Mouse (Mus musculus) forebrain, embryonic 13.5 days (tissue): ENCODE data around the gene Akap12. TPM values are rescaled to one million over a fixed set of nuclear protein-coding genes. Genes with fewer than 3 reads are reported as not detected.

Source experiments
- ATAC-seq: fragments of 200-750 bp; cut with Nextera tagmentation; 2 replicates; pipeline ENCODE4 v1.8.0; 2017
- H3K27ac ChIP-seq: fragments of 300-500 bp; sonication (generic); 2 replicates; pipeline ENCODE4 v1.5.1; 2015; ENCODE audit warnings: inconsistent platforms, mild to moderate bottlenecking, moderate library complexity
- H3K27me3 ChIP-seq: fragments of 300-500 bp; sonication (generic); 2 replicates; pipeline ENCODE4 v1.6.1; 2015; ENCODE audit warnings: mild to moderate bottlenecking, inconsistent platforms
- H3K36me3 ChIP-seq: fragments of 300-500 bp; sonication (generic); 2 replicates; pipeline ENCODE4 v1.6.1; 2015; ENCODE audit warnings: mild to moderate bottlenecking, inconsistent platforms; ENCODE audit not compliant: poor library complexity, severe bottlenecking
- H3K4me1 ChIP-seq: fragments of 300-500 bp; sonication (generic); 2 replicates; pipeline ENCODE4 v1.6.1; 2015; ENCODE audit warnings: inconsistent platforms
- H3K4me2 ChIP-seq: fragments of 300-500 bp; sonication (generic); 2 replicates; pipeline ENCODE4 v1.6.1; 2015; ENCODE audit warnings: inconsistent platforms, mild to moderate bottlenecking, moderate library complexity
- H3K4me3 ChIP-seq: fragments of 300-500 bp; sonication (generic); 2 replicates; pipeline ENCODE4 v1.5.1; 2015; ENCODE audit warnings: mild to moderate bottlenecking, inconsistent platforms
- H3K9ac ChIP-seq: fragments of 300-500 bp; sonication (generic); 2 replicates; pipeline ENCODE4 v1.6.1; 2015; ENCODE audit warnings: mild to moderate bottlenecking, inconsistent platforms
- H3K9me3 ChIP-seq: fragments of 300-500 bp; sonication (generic); replicated peaks from 2 replicates; pipeline ENCODE4 v1.6.1; 2016; ENCODE audit warnings: inconsistent platforms
- WGBS: fragments of 180-500 bp; shearing (Covaris S2); methylation state at CpG from one replicate; pipeline ENCODE4 v1.1.7; 2015; 5-methylcytosine and 5-hydroxymethylcytosine counted together
- polyA plus RNA-seq: library from polyadenylated mRNA; unstranded; fragments of >200 nt; fragmentation: Nextera tagmentation; extraction: Ambion mirVana; gene quantifications from 2 replicates; pipeline ENCODE4 v1.2.1, GENCODE M21; 2015

The Akap12 gene
- polyA plus RNA-seq, 1 experiment from 2014 or later: 16.3 TPM

DNA sequence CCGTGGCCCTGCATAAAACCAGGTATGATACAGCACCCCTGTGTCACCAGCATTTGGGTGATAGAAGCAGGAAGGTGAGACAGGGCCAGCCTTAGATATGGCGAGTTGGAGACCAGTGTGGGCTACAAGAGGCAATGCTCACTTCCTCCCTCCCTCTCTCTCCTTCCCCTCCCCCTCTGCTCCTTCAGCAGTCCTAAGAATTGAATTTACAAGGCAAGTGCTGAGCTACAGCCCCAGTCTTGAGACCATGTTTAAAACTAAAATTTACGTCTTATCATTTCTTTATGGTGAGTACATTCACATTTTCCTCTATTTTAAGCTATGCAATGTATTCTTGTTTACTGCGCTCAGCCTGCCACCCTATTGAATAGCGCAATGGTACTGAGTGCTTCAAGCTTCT, 5.3 kb upstream of the Akap12 start:
- Histone ChIP-seq H3K4me3 (no peak overlapping the region), H3K27ac (no peak overlapping the region), H3K4me2 (no peak overlapping the region), H3K4me1 (peaks cover 8% of the 10 kb centered on the region), H3K27me3 (no peaks in the 10 kb centered on the region), H3K9me3 (no peaks in the 10 kb centered on the region), H3K9ac (no peak overlapping the region), H3K36me3 (no peaks in the 10 kb centered on the region)
- 76% methylated on average over 5 of the region's 5 CpGs for WGBS
- no peak for ATAC-seq

DNA sequence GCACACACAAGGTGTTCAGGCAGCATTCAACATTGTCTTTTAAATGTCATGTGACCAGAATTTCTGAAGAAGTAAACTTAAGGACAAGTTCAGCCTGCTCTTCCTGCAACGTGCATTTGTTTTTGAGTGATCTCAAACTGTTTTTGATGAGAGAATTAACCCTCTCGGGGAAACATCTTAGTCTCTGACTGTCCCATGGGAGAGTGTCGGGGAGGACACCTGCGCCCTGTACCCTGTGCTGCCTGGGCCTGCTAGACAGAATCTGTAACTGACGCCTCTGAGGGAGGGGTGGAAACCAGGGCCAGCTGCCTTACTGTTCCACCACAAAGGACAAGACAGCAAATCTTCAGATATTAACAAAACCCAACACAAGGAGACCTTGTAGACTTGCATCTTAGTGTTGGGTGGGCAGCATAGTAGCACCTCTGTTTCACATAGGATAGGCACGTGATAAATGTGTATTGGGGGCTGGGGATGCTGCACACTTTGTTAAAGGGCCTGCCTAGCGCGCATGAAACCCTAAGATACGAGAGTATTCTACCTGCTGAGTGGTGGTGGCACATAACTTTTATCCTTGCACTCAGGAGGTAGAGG, 4.7 kb upstream of the Akap12 start:
- no peak overlapping the region for H3K27ac ChIP-seq
- no peak for ATAC-seq
- no peak overlapping the region for H3K9ac ChIP-seq
- H3K4me1 ChIP-seq: peaks cover 9% of the 10 kb centered on the region
- 77% methylated on average over 9 of the region's 9 CpGs for WGBS
- no peak overlapping the region for H3K4me3 ChIP-seq
- H3K9me3 ChIP-seq: no peaks in the 10 kb centered on the region
- no peak overlapping the region for H3K4me2 ChIP-seq
- no peaks in the 10 kb centered on the region for H3K27me3 ChIP-seq
- H3K36me3 ChIP-seq: no peaks in the 10 kb centered on the region

DNA sequence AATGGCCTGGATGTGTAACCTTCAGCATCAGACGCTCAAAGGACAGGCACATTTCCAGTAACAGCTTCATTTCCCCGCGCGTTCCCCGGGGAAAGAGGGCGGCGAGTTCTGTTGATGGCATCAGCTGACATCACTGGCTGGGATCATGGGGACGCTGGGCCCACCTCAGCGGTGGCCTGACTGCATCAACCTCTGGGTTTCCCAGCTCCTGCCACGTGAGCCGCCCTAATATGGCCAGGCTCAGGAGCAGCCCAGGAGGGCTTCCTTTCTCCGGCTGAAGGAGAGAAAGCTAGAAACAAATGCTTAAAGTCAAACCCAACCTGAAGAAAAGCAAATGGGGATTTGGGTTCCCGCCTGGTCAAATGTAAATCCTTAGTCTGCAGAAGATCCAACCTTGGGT, 539 bp upstream of the Akap12 start:
- ATAC-seq: peak; percentile 68
- no peaks in the 10 kb centered on the region for H3K9me3 ChIP-seq
- no peaks in the 10 kb centered on the region for H3K36me3 ChIP-seq
- H3K27me3 ChIP-seq: no peaks in the 10 kb centered on the region
- peak overlapping the region; percentile 81 for H3K9ac ChIP-seq
- peak overlapping the region; percentile 68 for H3K4me3 ChIP-seq
- H3K27ac ChIP-seq: no peak overlapping the region
- H3K4me1 ChIP-seq: peaks cover 20% of the 10 kb centered on the region
- 2% methylated on average over 13 of the region's 13 CpGs for WGBS
- peak overlapping the region; percentile 94 for H3K4me2 ChIP-seq

DNA sequence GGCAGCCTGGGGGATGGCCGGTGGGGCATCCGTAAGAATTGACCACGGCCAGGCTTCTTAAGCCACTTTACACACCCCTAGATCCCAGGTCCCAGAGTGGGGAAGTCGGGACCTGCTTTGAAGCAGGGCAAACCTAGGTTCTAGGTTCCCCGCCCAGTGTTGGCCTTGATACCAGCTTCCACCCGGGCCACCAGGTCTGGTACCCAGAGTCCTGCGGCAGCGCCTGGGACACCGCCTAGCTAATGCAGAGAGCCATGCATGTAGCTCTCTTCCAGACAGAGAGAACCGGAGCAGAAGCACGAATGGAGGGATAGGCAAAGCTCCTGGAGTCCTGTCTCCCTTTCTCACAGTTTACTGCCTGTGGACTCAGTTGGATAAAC, 741 bp downstream of the Akap12 start:
- H3K4me3 ChIP-seq: peak overlapping the region; percentile 68
- no peaks in the 10 kb centered on the region for H3K27me3 ChIP-seq
- WGBS: under 1% methylated on average over 11 of the region's 11 CpGs
- no peaks in the 10 kb centered on the region for H3K9me3 ChIP-seq
- 0 out of 2 replicates have a peak overlapping the region, but pooled peaks have one; percentile 35 for H3K27ac ChIP-seq
- H3K36me3 ChIP-seq: no peaks in the 10 kb centered on the region
- H3K9ac ChIP-seq: peak overlapping the region; percentile 81
- peak overlapping the region; percentile 94 for H3K4me2 ChIP-seq
- ATAC-seq: peak; percentile 60
- H3K4me1 ChIP-seq: peaks cover 20% of the 10 kb centered on the region

DNA sequence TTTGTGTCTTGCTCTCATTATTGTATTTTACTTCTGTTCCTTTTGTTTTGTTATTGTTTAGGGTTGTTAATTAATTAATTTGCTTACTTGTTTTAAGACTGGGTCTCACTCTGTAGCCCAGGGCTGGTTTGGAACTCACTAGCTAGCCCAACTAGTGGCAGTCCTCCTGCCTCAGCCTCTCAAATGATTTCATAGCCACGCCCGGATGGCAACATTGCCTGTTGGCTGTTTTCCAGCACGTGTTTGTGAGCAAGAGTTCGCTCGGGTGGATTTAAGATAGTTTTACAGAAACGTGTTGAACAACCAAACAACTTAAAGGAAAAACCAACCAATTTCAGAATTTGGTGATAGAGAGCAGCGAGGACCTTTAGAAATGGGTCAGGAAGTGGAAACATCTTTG, 1.3 kb downstream of the Akap12 start:
- Histone ChIP-seq H3K9me3 (no peaks in the 10 kb centered on the region), H3K4me3 (peak overlapping the region; percentile 68), H3K9ac (no peak overlapping the region), H3K4me2 (peak overlapping the region; percentile 94), H3K27me3 (no peaks in the 10 kb centered on the region), H3K27ac (no peak overlapping the region), H3K4me1 (peaks cover 20% of the 10 kb centered on the region), H3K36me3 (no peaks in the 10 kb centered on the region)
- WGBS: 77% methylated on average over 7 of the region's 7 CpGs
- ATAC-seq: no peak

DNA sequence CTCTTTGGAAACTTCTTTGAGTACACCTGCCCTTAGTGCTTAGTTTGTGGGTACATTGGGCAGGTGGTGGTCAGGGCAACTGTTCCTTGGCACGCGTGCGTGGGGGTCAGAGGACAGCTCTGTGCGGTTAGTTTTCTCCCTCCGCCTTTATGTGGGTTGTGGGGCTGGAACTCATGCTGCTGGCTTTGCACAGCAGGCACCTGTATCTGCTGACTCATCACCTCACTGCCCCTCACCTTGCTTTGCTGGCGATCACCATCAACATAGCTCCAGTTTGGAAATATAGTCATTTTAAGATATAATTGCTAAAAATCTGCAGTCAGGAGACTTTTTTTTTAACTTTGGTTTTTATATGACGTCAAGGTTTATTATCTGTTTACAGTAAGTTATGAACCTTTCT, 2.0 kb downstream of the Akap12 start:
- Histone ChIP-seq H3K27me3 (no peaks in the 10 kb centered on the region), H3K4me1 (peaks cover 20% of the 10 kb centered on the region), H3K36me3 (no peaks in the 10 kb centered on the region), H3K9me3 (no peaks in the 10 kb centered on the region), H3K27ac (no peak overlapping the region), H3K4me3 (no peak overlapping the region), H3K9ac (no peak overlapping the region), H3K4me2 (no peak overlapping the region)
- ATAC-seq: no peak
- 94% methylated on average over 7 of the region's 7 CpGs for WGBS

DNA sequence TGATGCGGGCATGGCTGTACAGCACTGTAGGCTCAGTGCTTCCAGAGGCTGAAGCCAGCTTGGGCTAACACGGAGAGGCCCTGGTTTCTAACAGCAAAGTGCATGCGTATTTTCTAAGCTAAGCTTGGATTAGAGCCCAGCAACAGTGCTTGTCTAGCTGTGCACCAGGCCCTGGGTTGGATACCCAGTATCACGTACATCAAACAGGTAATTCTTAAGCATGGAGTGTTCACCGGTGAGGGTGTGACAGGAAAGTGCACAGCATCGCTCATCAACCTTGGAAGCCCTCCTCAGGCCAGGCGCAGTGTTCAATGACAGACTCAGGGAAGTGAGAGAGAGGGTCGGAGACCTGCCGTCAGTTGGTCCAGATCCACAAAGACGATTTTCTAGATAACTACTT, 9.4 kb downstream of the Akap12 start:
- Histone ChIP-seq H3K4me3 (no peak overlapping the region), H3K9ac (no peak overlapping the region), H3K27ac (no peak overlapping the region), H3K36me3 (no peaks in the 10 kb centered on the region), H3K9me3 (no peaks in the 10 kb centered on the region), H3K4me2 (no peak overlapping the region), H3K27me3 (no peaks in the 10 kb centered on the region), H3K4me1 (no peaks in the 10 kb centered on the region)
- no peak for ATAC-seq
- 95% methylated on average over 10 of the region's 10 CpGs for WGBS

DNA sequence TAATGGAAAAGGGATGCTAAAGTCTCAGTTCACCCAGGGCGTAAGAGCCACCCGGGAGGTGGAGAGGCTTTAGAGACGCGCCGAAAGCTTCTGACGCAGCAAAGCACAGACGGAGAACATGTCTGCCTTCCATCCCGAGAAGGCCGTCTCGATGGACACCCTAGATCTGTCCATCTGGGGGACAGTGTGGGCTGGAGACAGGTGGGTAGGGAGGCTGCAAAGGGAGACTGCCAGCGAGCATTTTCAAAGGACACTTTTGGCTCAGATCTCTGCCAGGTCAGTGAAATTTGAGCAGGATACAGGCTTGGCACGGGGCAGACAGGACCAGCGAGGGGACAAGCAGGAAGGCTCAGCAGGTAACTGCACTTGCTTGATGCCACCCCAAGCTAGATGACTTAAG, 9.9 kb downstream of the Akap12 start:
- no peak overlapping the region for H3K27ac ChIP-seq
- H3K4me3 ChIP-seq: no peak overlapping the region
- ATAC-seq: no peak
- H3K27me3 ChIP-seq: no peaks in the 10 kb centered on the region
- H3K36me3 ChIP-seq: no peaks in the 10 kb centered on the region
- WGBS: 93% methylated on average over 13 of the region's 13 CpGs
- H3K4me1 ChIP-seq: no peaks in the 10 kb centered on the region
- H3K9me3 ChIP-seq: no peaks in the 10 kb centered on the region
- H3K4me2 ChIP-seq: no peak overlapping the region
- no peak overlapping the region for H3K9ac ChIP-seq

DNA sequence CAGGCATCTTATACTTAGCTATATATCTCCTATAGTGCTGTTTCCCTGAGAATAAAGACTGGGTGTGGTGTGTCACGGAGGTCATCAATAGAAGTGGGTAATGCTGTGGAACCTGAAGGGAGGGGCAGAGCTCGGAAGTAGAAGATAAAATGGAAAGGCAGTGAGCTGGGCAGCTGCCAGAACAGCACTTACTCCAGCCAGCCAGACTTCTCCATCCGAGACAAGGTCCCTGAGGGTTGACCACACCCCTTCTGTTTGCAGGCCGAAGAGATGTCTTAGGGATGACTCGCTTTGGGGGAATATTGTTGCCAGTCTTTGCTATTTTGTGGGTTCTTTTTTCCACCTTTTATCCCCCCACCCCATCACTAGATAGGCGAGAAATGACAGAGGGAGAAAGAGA, 11.9 kb downstream of the Akap12 start:
- H3K4me3 ChIP-seq: no peak overlapping the region
- H3K36me3 ChIP-seq: no peaks in the 10 kb centered on the region
- H3K9me3 ChIP-seq: no peaks in the 10 kb centered on the region
- H3K4me1 ChIP-seq: no peaks in the 10 kb centered on the region
- no peak overlapping the region for H3K4me2 ChIP-seq
- 72% methylated on average over 6 of the region's 6 CpGs for WGBS
- H3K27ac ChIP-seq: no peak overlapping the region
- ATAC-seq: no peak
- H3K9ac ChIP-seq: no peak overlapping the region
- H3K27me3 ChIP-seq: no peaks in the 10 kb centered on the region

DNA sequence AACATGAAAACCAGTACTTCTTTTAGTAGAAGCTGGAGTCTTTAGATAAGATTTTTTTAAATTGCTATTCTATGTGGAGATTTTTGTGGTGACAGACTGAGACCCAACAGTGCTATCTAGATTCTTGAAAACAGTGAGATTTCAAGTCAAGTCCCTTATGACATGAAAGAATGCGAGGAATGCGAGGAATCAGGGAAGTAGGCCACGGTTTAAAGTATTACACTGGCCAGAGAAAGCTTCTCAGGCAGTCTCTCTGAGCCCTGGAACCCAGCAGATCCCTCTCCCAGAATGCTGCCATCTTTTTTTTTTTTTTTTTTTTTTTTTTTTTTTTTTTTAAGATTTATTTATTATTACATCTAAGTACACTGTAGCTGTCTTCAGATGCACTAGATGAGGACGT, 16.2 kb downstream of the Akap12 start:
- WGBS: 65% methylated on average over 4 of the region's 4 CpGs
- ATAC-seq: no peak

DNA sequence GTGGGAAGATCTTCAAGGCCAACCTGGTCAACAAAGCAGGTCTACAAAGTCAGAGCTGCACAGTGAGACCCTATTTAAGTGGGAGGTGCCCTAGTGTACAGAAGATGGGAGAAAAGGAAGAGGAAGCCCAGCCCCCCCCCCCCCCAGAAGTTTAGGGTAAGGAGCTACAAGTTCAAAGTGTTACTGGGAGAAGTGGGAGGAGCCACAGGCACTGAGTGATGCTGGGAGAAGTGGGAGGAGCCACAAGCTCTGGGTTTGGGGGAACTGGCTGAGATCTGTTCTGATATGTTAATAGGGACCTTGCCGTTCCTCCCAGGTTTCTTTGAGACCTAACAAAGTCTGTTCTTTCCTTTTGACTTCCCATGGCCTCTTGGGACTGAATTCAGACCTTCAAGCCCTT, 18.6 kb downstream of the Akap12 start:
- H3K4me3 ChIP-seq: no peak overlapping the region
- H3K4me2 ChIP-seq: no peak overlapping the region
- H3K9ac ChIP-seq: no peak overlapping the region
- no peaks in the 10 kb centered on the region for H3K36me3 ChIP-seq
- WGBS: 86% methylated on average over 1 of the region's 1 CpGs
- no peaks in the 10 kb centered on the region for H3K4me1 ChIP-seq
- H3K27me3 ChIP-seq: no peaks in the 10 kb centered on the region
- no peak for ATAC-seq
- no peak overlapping the region for H3K27ac ChIP-seq
- H3K9me3 ChIP-seq: no peaks in the 10 kb centered on the region

More for the DNA sequence above, 16.2 kb downstream of the Akap12 start:
- Histone ChIP-seq H3K27ac (no peak overlapping the region), H3K9me3 (no peaks in the 10 kb centered on the region), H3K36me3 (no peaks in the 10 kb centered on the region), H3K4me2 (no peak overlapping the region), H3K9ac (no peak overlapping the region), H3K27me3 (no peaks in the 10 kb centered on the region), H3K4me1 (no peaks in the 10 kb centered on the region), H3K4me3 (no peak overlapping the region)

DNA sequence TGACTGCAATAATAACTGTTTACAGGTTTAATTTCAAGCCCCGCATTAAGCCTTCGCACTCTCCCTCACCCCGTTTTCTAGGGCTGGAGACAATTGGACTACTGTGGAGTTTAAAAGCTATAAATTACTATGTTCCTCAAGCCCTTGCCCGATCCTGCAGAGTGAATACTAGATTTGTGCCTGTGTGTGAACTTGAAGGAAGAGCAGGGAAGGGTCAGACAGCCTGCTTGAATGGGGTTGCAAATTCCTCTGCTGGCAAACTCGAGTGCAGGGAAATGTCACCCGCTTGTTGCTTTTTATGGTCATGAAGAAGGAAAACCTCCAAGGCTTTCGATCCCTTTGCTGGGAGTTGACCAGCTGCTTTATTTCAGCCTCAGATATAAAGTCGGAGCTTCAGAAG, 19.6 kb downstream of the Akap12 start:
- Histone ChIP-seq H3K27me3 (no peaks in the 10 kb centered on the region), H3K9ac (no peak overlapping the region), H3K9me3 (no peaks in the 10 kb centered on the region), H3K4me2 (no peak overlapping the region), H3K27ac (no peak overlapping the region), H3K4me1 (no peaks in the 10 kb centered on the region), H3K4me3 (no peak overlapping the region), H3K36me3 (no peaks in the 10 kb centered on the region)
- WGBS: 85% methylated on average over 8 of the region's 8 CpGs
- ATAC-seq: no peak

DNA sequence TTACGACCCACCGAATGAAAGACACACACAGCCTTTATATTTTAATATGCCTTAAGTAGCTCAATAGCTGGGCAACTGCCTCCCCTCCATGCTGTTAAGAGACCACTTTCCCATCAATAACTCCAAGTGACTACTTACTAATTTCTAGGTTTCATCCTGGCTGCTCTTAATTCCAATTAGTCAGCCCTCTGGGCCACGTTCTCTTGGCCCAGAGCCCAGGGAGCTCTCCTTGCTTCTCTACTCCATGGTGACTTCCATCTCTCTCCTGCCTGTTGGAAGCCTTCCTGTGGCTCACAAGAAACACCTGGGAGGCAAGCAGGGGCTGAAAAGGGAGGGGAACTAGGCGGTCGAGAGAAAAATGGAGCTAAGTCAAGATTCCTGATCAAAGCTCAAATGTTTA, 23.0 kb downstream of the Akap12 start:
- Histone ChIP-seq H3K9ac (no peak overlapping the region), H3K9me3 (no peaks in the 10 kb centered on the region), H3K4me1 (no peaks in the 10 kb centered on the region), H3K4me3 (no peak overlapping the region), H3K27me3 (no peaks in the 10 kb centered on the region), H3K36me3 (no peaks in the 10 kb centered on the region), H3K4me2 (no peak overlapping the region), H3K27ac (no peak overlapping the region)
- WGBS: 40% methylated on average over 5 of the region's 5 CpGs
- no peak for ATAC-seq
